Mouse (Mus musculus) limb, embryonic 10.5 days (tissue): ENCODE results near the gene Rbms3. TPM values are rescaled to one million over a fixed set of nuclear protein-coding genes. Genes with fewer than 3 reads are reported as not detected.

Source experiments
- DNase-seq: peaks from one replicate; pipeline ENCODE4 v3.0.0-alpha.2; 2017; ENCODE audit warnings: low spot score
- H3K27ac ChIP-seq: fragments of 300-500 bp; sonication (generic); 2 replicates; pipeline ENCODE4 v1.5.1; 2016; ENCODE audit warnings: mild to moderate bottlenecking
- H3K27me3 ChIP-seq: fragments of 300-500 bp; sonication (generic); 2 replicates; pipeline ENCODE4 v1.6.1; 2016; ENCODE audit warnings: low read depth, mild to moderate bottlenecking; ENCODE audit not compliant: poor library complexity, severe bottlenecking
- H3K36me3 ChIP-seq: fragments of 300-500 bp; sonication (generic); 2 replicates; pipeline ENCODE4 v1.6.1; 2016; ENCODE audit warnings: mild to moderate bottlenecking, moderate library complexity
- H3K4me1 ChIP-seq: fragments of 300-500 bp; sonication (generic); 2 replicates; pipeline ENCODE4 v1.6.1; 2016
- H3K4me3 ChIP-seq: fragments of 300-500 bp; sonication (generic); 2 replicates; pipeline ENCODE4 v1.5.1; 2016; ENCODE audit warnings: mild to moderate bottlenecking, moderate library complexity
- H3K9me3 ChIP-seq: fragments of 300-500 bp; sonication (generic); replicated peaks from 2 replicates; pipeline ENCODE4 v1.6.1; 2016; ENCODE audit warnings: mild to moderate bottlenecking
- WGBS: fragments of 180-500 bp; shearing (Covaris S2); methylation state at CpG from one replicate; pipeline ENCODE4 v1.1.7; 2016; 5-methylcytosine and 5-hydroxymethylcytosine counted together
- polyA plus RNA-seq: library from polyadenylated mRNA; unstranded; fragments of >200 nt; fragmentation: Nextera tagmentation; extraction: Ambion mirVana; gene quantifications from 2 replicates; pipeline ENCODE4 v1.2.1, GENCODE M21; 2016

Rbms3 gene
- polyA plus RNA-seq, 1 experiment from 2014 or later: 35.2 TPM

DNA sequence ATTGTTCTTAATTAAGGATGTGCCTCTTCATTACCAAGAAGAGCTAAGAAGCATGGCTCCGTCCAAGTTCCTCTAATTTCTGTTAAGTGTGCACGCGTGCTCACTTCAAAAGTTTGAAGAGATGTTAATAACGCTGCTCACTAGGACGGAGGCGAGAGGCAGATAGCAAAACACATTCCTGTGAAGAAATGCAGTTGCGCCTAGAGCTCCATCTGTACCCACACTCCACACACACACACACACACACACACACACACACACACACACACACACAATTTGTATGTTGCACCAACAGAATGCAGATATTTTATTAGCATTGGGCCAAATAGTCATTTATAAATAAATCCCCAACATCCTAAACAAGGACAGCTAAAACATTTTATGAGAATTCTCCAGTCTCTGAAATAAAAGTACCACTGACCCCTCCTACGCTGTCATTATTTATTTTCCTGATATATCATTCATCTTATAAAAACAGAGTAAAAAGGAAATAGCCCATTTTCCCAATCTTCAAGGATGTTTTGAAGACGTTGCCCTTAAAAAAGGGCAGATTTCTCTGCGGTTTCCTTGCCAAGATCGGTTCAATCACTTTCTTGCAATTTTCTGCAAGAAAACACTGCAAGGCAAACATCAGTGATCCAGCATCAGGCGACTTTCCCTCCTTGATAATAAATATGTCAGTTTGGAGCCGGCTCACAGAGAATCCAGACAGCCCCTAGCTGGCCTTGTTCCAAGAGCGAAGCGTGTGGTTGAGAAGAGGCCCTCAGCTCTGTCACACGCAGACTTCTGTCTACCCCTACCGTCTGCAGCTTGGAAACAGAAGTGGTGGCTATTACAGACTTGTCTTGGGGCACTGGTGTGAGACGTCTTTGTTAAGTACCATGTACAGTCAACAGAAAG lies 235.8 kb downstream of the Rbms3 start:
- H3K27me3 ChIP-seq: no peaks in the 10 kb centered on the region
- no peak overlapping the region for H3K4me3 ChIP-seq
- H3K4me1 ChIP-seq: no peaks in the 10 kb centered on the region; the same call in 1 of the 2 replicates
- no peaks in the 10 kb centered on the region for H3K36me3 ChIP-seq
- H3K9me3 ChIP-seq: no peaks in the 10 kb centered on the region
- 74% methylated on average over 18 of the region's 18 CpGs for WGBS
- DNase-seq: no peak
- H3K27ac ChIP-seq: no peak overlapping the region

DNA sequence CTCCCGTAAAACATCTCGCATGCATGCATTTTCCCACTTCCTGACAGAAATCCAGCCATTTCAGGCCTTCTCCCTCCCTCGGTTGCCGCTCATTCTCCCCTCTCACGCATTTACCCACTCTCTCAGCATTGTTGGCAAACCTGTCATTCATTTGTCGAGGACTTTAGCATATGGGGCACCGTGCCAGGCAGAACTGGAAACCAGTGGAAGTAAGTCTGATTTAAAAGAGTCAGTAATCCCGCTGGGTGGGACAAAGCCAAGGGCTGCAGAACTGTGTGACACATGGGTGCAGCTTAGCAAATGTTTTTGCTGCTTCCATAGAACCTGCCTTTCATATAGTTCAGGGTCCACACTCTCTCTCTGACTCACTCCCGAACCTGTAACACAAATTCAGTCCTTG lies 241.7 kb downstream of the Rbms3 start:
- Histone ChIP-seq H3K4me1 (no peaks in the 10 kb centered on the region), H3K9me3 (no peaks in the 10 kb centered on the region), H3K27ac (no peak overlapping the region), H3K4me3 (no peak overlapping the region), H3K27me3 (no peaks in the 10 kb centered on the region), H3K36me3 (no peaks in the 10 kb centered on the region)
- DNase-seq: no peak
- 87% methylated on average over 9 of the region's 9 CpGs for WGBS

- DNase-seq: no peak
- Histone ChIP-seq H3K4me1 (peaks cover 39% of the 10 kb centered on the region), H3K4me3 (no peak overlapping the region), H3K27ac (peak overlapping the region; percentile 72; the same call in 1 of the 2 replicates), H3K36me3 (no peaks in the 10 kb centered on the region), H3K27me3 (no peaks in the 10 kb centered on the region), H3K9me3 (no peaks in the 10 kb centered on the region)
- 87% methylated on average over 5 of the region's 5 CpGs for WGBS
Observed at GRCm38 (mm10) chr9:117380876-117381275, 248.8 kb downstream of the Rbms3 start.

DNA sequence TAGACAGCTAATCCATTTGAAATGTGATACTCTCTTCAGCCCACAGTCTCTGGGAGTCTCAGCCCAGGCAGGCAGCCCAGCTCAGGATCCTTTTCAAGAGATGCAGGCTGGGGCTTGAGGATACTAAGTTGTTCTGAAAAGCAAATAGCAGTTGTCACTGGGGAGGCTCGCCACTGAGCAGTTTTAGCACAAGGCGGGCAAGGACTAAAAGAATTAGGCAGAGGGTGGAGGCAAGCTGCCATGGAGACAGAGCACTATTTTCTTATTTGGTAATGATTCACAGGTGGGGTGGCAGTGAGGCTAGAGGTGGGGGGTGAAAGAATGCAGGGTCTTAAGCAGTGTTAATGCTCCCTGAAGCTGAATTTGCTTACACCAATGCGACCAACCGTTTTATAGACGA lies 249.6 kb downstream of the Rbms3 start:
- DNase-seq: peak; percentile 48
- Histone ChIP-seq H3K9me3 (no peaks in the 10 kb centered on the region), H3K4me1 (peaks cover 39% of the 10 kb centered on the region), H3K36me3 (no peaks in the 10 kb centered on the region), H3K4me3 (no peak overlapping the region), H3K27ac (peak overlapping the region; percentile 72), H3K27me3 (no peaks in the 10 kb centered on the region)
- 29% methylated on average over 5 of the region's 5 CpGs for WGBS

DNA sequence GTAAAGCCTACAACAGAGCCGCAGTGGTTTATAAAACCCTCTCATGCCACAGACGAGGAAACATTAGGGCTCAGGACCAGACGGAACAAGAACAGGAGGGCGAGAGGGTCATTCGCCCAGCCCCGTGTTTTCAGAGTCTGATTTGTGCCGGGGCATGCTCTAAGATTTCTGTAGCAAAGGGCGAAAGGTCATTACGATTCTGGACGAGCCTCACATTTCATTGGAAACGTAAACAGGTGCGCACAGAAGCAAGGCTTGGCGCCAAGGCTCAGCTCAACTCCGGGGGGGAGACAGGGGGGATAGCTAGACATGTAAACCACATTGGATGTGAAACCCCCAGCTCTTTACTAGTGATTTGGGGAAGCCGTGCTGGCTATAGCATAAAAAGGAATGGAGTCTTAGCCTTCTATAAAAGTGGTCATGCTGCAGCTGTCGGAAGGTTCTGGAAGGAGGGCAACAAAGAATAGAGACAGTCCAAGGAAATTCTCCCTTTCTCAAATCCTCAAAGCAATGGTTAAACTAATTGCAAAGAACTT lies 250.2 kb downstream of the Rbms3 start:
- H3K27ac ChIP-seq: peak overlapping the region; percentile 72
- no peaks in the 10 kb centered on the region for H3K9me3 ChIP-seq
- no peak overlapping the region for H3K4me3 ChIP-seq
- peaks cover 39% of the 10 kb centered on the region for H3K4me1 ChIP-seq
- H3K36me3 ChIP-seq: no peaks in the 10 kb centered on the region
- DNase-seq: no peak
- WGBS: 63% methylated on average over 16 of the region's 16 CpGs
- no peaks in the 10 kb centered on the region for H3K27me3 ChIP-seq

DNA sequence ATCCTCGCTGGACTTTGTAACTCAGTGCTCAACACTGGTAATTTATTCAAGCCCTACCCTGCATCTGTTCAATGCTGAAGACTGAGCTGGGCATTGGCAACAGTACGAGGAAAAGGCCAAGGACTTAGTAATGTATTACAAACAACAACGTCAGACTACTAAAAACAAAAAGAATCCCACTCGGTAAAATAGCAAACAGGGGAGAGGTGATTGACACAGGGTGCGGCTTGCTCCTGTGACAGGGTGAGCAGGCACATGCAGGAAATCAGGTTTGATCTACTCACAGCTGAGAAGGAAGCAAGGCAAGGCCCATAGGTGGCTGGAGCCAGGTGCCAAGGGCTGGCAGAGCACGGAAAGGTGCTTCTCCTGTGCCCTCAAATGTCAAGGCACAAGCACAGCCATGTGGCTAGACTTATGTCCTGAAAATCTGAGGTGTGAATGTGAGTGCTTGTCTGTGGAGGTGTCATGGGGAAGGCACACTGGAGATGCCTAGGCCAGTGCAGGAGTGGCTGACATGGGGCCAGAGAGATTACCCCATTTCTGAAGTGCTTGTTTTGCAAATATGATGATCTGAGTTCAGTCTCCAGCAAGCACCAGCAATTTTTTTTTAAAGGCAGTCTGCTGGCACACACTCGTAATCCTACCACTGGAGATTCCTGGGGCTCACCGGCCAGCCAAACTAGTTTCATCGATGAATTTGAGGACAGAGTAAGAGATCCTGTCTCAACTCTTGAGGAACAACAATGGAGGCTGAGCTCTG lies 251.4 kb downstream of the Rbms3 start:
- Histone ChIP-seq H3K4me3 (no peak overlapping the region), H3K27ac (peak overlapping the region; percentile 59), H3K27me3 (no peaks in the 10 kb centered on the region), H3K9me3 (no peaks in the 10 kb centered on the region), H3K4me1 (peaks cover 42% of the 10 kb centered on the region), H3K36me3 (no peaks in the 10 kb centered on the region)
- DNase-seq: no peak
- WGBS: 82% methylated on average over 9 of the region's 9 CpGs

DNA sequence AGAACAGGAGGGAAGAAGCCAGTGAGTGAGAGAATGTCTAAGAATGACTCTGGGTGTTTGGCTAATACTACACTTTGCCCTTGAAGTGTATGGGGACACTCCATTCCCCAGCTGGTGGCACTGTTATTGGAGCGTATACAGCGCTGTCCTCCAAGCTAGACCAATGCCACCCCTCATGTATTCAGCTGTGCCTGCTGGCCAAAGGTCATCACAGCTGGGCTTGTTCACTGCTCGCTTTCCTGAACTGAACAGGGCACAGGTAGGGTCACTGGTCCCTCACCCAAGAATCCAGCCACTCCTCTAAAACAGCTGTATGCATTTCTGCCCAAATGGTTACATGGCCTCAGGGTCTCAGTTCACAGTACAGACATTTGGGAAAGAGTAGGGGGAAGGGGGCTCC lies 253.9 kb downstream of the Rbms3 start:
- Histone ChIP-seq H3K27ac (0 out of 2 replicates have a peak overlapping the region, but pooled peaks have one; percentile 14), H3K27me3 (no peaks in the 10 kb centered on the region), H3K4me1 (peaks cover 52% of the 10 kb centered on the region), H3K36me3 (no peaks in the 10 kb centered on the region), H3K4me3 (no peak overlapping the region), H3K9me3 (no peaks in the 10 kb centered on the region)
- no peak for DNase-seq
- WGBS: 85% methylated on average over 3 of the region's 3 CpGs

- Histone ChIP-seq H3K4me3 (no peak overlapping the region), H3K4me1 (peaks cover 28% of the 10 kb centered on the region), H3K36me3 (no peaks in the 10 kb centered on the region), H3K9me3 (no peaks in the 10 kb centered on the region), H3K27me3 (no peaks in the 10 kb centered on the region), H3K27ac (peak overlapping the region; percentile 63; the same call in 1 of the 2 replicates)
- 49% methylated on average over 7 of the region's 7 CpGs for WGBS
- no peak for DNase-seq
Observed at GRCm38 (mm10) chr9:117373164-117373741, 256.5 kb downstream of the Rbms3 start.

GRCm38 (mm10) chr9:117371980-117372379 lies 257.7 kb downstream of the Rbms3 start:
- 58% methylated on average over 5 of the region's 5 CpGs for WGBS
- H3K9me3 ChIP-seq: no peaks in the 10 kb centered on the region
- H3K27ac ChIP-seq: no peak overlapping the region
- peaks cover 18% of the 10 kb centered on the region for H3K4me1 ChIP-seq
- H3K27me3 ChIP-seq: no peaks in the 10 kb centered on the region
- no peaks in the 10 kb centered on the region for H3K36me3 ChIP-seq
- no peak overlapping the region for H3K4me3 ChIP-seq
- DNase-seq: no peak

GRCm38 (mm10) chr9:117370086-117370485 lies 259.6 kb downstream of the Rbms3 start:
- no peak for DNase-seq
- H3K9me3 ChIP-seq: no peaks in the 10 kb centered on the region
- H3K27ac ChIP-seq: no peak overlapping the region
- no peak overlapping the region for H3K4me3 ChIP-seq
- WGBS: 96% methylated on average over 6 of the region's 6 CpGs
- H3K4me1 ChIP-seq: peaks cover 19% of the 10 kb centered on the region
- no peaks in the 10 kb centered on the region for H3K27me3 ChIP-seq
- no peaks in the 10 kb centered on the region for H3K36me3 ChIP-seq

DNA sequence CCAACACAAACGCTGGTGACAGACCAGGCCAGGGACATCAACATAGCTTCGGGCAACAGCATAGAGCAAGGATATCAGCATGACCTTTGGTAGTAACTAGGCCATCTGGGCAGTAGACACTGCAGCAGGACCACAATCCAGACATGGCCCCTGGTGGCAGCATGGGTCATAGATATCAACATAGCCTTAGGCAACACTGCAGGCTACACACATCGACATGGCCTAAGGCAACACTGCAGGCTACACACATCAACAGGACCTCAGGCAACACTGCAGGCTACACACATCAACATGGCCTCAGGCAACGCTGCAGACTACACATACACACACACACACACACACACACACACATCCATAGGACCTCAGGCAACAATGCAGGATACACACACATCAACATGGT lies 261.7 kb downstream of the Rbms3 start:
- no peaks in the 10 kb centered on the region for H3K36me3 ChIP-seq
- no peaks in the 10 kb centered on the region for H3K9me3 ChIP-seq
- no peaks in the 10 kb centered on the region for H3K27me3 ChIP-seq
- DNase-seq: no peak
- no peak overlapping the region for H3K27ac ChIP-seq
- peaks cover 23% of the 10 kb centered on the region for H3K4me1 ChIP-seq
- no peak overlapping the region for H3K4me3 ChIP-seq
- WGBS: 95% methylated on average over 4 of the region's 4 CpGs

GRCm38 (mm10) chr9:117364610-117365009 lies 265.1 kb downstream of the Rbms3 start:
- WGBS: 38% methylated on average over 3 of the region's 3 CpGs
- DNase-seq: no peak
- peaks cover 11% of the 10 kb centered on the region for H3K4me1 ChIP-seq
- no peak overlapping the region for H3K4me3 ChIP-seq
- H3K27ac ChIP-seq: peak overlapping the region; percentile 42; the same call in 1 of the 2 replicates
- H3K36me3 ChIP-seq: no peaks in the 10 kb centered on the region
- H3K9me3 ChIP-seq: no peaks in the 10 kb centered on the region
- H3K27me3 ChIP-seq: no peaks in the 10 kb centered on the region
